Mouse (Mus musculus): Measurements from ENCODE around the gene Micall2.

The Micall2 gene

GRCm38 (mm10) chr5:139681832-139682630 is 54.1 kb downstream of the Micall2 start:
- peak; percentile 45 for DNase-seq (ENCODE audit: low spot score)

GRCm38 (mm10) chr5:139675707-139675967 is 60.5 kb downstream of the Micall2 start:
- DNase-seq (ENCODE audit: low spot score): no peak

DNA sequence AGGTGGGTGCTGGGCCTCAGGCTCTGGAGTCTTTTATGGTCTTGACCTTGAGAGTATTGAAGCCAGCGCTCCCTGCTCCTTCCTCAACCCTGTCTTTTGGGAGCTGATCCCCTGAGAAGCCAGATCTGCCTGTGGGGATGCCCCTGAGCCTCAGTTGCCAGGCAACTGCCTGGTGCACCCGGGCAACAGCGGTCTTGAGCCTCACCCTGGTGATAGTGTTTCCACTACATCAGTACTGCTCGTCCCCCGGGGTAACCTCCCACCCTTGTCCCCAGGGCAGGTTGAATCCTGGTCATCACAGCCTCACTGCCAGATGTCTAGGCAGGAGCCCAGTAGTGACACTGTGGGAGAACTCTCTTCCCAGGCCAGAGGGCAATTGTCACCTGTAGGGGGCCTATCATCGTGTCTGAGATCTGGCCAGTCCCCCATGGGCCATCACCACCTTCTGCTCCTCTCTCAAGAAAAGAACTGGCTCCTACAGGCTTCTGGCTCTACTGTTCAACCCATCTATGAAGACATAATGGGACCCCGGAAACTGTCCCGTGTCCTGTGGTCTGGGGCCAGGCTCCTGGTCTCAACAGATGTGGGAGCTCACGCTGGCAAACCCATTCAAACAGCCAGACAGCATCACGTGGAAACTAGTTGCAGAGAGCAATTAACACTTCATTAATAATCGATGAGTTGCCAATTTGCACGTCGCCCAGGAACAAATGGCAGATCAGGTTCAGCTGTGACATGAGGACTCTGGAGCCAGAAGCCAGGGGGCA is 61.0 kb downstream of the Micall2 start:
- DNase-seq (ENCODE audit: low spot score): no peak

DNA sequence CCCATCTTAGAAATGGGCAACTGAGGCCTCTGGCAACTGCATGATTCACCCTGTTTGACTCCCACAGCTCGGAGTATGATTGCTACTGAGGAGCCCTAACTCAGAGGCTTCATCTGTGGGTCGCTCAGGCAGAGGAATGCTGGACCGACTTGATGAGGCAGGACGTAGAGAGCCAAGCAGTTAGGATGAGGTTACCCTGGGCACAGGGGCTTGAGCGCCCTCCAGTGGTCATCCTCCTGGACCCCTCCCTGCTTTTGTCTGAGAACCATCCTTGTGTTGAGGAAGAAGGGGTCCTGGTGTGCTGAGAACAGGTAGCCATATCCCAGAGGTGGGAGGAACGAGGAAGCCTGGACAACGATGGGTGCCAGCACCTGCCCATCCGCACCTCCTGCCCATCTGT is 66.8 kb downstream of the Micall2 start:
- DNase-seq (ENCODE audit: low spot score): peak; percentile 77

DNA sequence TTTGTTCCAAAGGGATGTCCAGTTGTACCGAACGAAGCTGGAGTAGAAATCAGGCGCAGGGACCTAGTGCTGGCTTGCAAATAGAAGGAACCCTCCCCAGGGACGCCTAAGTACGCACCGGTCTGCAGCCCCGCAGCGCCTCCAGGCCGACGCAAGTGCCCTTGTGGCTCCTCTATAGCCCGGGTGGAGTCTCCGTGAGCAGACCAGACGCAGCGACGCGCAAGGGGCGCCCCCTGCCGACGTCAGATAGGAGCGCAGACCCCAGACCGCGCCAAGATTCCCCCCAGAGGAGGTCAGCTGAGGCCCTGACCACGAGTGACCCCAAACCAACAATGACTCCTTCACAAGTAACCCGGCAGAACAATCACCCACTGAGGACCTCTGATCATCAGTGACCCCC is 67.6 kb downstream of the Micall2 start:
- DNase-seq (ENCODE audit: low spot score): peak; percentile 85

DNA sequence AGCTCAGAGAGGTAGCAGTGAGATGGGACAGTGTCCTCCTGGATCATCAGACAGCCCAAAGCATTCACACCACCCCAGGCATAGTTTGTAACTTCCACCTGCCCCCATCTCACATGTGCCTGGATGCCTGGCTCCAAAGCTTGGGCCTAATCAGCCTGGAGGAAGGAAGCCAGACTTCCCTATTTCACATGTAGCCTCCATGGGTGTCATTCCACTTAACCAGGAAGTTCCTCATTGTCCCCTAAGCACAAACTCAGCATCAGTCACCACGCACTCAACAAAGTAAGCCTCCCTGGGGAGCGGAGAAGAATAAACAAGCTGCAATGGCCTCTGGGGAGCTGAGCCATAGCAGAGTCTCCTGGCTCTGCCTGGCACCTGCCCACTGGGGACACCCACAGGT is 69.6 kb downstream of the Micall2 start:
- DNase-seq (ENCODE audit: low spot score): no peak

DNA sequence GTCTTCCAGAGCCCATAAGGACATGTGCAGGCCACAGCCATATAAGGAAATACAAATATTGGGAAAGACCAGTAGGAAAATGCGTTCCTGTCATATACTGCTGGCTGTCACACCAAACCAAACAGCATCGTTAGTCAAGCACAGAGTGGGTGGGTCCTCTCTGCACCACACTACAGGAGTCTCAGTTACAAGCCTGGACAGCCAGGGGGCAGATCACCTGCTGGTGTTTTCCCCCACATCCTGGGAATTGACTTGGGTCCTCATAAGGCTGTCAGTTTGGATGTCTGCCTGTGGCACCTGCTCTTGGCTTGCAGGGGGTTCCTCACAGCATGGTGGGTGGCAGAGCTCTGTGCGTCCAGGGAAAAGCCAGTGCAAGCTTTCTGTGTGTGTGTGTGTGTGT is 70.8 kb downstream of the Micall2 start:
- no peak for DNase-seq (ENCODE audit: low spot score)

GRCm38 (mm10) chr5:139661713-139662112 is 74.4 kb downstream of the Micall2 start:
- no peak for DNase-seq (ENCODE audit: low spot score)

DNA sequence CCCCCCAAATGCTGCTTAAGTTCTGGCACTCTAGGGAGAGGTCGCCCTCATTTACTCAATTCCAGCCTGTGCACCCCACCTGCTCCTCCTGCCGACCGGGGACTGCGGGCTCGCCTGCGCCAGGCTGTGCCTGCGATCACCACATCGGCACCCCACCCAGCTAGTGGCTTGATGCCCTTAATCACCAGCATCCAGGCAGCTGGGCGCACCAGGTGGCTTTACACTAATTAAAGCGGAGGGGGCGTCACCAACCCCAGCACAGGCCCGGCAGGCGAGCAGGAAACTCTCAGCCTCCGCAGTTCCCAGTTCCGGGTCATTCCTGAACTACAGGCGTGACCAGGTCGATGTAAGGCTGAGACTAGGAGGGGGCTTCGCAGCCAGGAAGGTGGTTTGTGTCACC is 76.8 kb downstream of the Micall2 start:
- DNase-seq (ENCODE audit: low spot score): peak; percentile 58

DNA sequence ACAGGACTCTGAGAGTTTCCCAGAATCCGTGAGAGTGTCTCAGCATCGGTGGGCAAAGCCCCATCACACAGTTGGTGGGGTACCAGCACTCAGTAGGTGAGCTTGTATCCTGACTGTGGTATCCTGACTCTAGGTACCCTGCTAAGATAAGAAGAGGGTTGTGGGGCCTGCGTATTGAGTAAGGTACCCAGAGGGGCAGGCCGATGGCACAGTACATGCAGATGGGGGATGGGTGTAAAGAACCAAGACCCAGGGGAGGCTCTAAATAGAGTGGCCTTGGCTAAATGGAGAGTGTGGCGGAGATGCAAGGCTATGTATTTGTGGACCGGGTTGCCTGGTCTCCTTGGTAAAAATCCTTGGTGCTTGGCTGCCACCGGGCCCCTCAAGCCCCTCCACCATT is 77.3 kb downstream of the Micall2 start:
- no peak for DNase-seq (ENCODE audit: low spot score)

DNA sequence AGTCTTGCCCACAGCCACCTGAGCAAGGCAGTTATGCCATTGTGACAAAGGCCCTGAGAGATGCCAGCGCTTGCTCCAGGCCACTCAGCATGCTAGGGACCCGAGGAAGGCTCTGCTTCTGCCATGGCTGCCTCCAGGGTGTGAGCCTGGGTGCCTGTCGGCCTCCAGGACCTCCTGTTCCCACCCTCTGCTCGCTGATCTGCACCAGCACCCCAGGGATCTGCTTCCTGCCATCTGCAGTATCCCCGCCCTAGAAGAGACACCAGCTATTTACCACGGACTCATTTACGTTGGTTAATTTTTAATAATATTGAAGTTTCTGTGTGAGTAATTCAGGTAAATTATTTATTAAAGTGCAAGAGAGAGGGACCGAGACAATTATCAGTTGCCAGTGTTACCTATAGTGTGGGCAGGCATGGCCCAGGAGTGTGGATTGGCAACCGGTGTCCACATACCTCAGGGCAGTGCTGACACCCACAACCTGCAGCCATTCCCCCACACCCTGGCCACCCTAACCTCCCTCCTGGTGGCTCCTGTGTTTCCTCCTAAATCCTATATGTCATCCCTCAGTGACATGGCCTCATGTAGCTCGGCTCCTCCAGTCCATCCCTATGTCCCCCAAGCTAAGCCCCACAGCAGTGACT is 78.1 kb downstream of the Micall2 start:
- DNase-seq (ENCODE audit: low spot score): no peak

Measured in retina, embryonic 14.5 days (tissue).